Mouse (Mus musculus) liver, adult 2 months (tissue): ENCODE measurements around the gene Adam10. TPM values are rescaled to one million over a fixed set of nuclear protein-coding genes. Genes with fewer than 3 reads are reported as not detected.

Source experiments
- DNase-seq: peaks from one replicate; pipeline ENCODE4 v3.0.0-alpha.2; 2011; ENCODE audit warnings: low read depth, low spot score; ENCODE audit errors: extremely low read depth
- H3K27ac ChIP-seq: fragments of 200-500 bp; replicated peaks from 2 replicates; pipeline ENCODE4 v1.5.1; 2012; ENCODE audit warnings: low read depth, mild to moderate bottlenecking, control low read depth, inconsistent platforms, low read length; ENCODE audit not compliant: insufficient read depth
- H3K27me3 ChIP-seq: fragments of 200-500 bp; 2 replicates; pipeline ENCODE4 v1.6.1; 2012; ENCODE audit warnings: mild to moderate bottlenecking, moderate library complexity, low read length, inconsistent platforms; ENCODE audit not compliant: control insufficient read depth, insufficient read depth
- H3K36me3 ChIP-seq: fragments of 200-500 bp; 2 replicates; pipeline ENCODE4 v1.6.1; 2012; ENCODE audit warnings: low read length, inconsistent platforms; ENCODE audit not compliant: control insufficient read depth, insufficient read depth
- H3K4me1 ChIP-seq: fragments of 200-500 bp; 2 replicates; pipeline ENCODE4 v1.6.1; 2011; ENCODE audit warnings: low read length; ENCODE audit not compliant: control insufficient read depth, insufficient read depth
- H3K4me3 ChIP-seq: fragments of 200-500 bp; 2 replicates; pipeline ENCODE4 v1.5.1; 2011; ENCODE audit warnings: low read depth, mild to moderate bottlenecking, control low read depth, low read length, moderate library complexity; ENCODE audit not compliant: insufficient read depth
- H3K79me2 ChIP-seq: fragments of 200-500 bp; 2 replicates; pipeline ENCODE4 v1.6.1; 2012; ENCODE audit warnings: inconsistent platforms, mild to moderate bottlenecking, low read length, moderate library complexity; ENCODE audit not compliant: control insufficient read depth, insufficient read depth
- H3K9ac ChIP-seq: fragments of 200-500 bp; 2 replicates; pipeline ENCODE4 v1.6.1; 2012; ENCODE audit warnings: low read depth, mild to moderate bottlenecking, control low read depth, inconsistent platforms, low read length
- CTCF ChIP-seq: fragments of 200-500 bp; IDR thresholded peaks from 2 replicates; pipeline ENCODE4 v1.5.1; 2011; ENCODE audit warnings: low read depth, low read length, control low read depth
- POLR2A ChIP-seq: fragments of 200-500 bp; IDR thresholded peaks from 2 replicates; pipeline ENCODE4 v1.6.1; 2011; ENCODE audit warnings: low read length, control low read depth; ENCODE audit not compliant: insufficient read depth; ENCODE audit errors: extremely low read depth
- WGBS: fragments of 180-500 bp; shearing (Covaris S2); methylation state at CpG from one replicate; pipeline ENCODE4 v1.1.7; 2018; 5-methylcytosine and 5-hydroxymethylcytosine counted together
- polyA plus RNA-seq: library from polyadenylated mRNA; depleted of rRNA; stranded (reverse); fragments of >200 nt; gene quantifications from 2 replicates; pipeline ENCODE4 v1.2.3, GENCODE M21; 2012
- total RNA-seq: library from RNA; depleted of rRNA; stranded (reverse); fragments of >200 nt; gene quantifications from 2 replicates; pipeline ENCODE4 v1.2.3, GENCODE M21; 2014

Gene Adam10
- total and polyA plus RNA-seq, 2 experiments = 4.9 to 16.8 TPM

DNA sequence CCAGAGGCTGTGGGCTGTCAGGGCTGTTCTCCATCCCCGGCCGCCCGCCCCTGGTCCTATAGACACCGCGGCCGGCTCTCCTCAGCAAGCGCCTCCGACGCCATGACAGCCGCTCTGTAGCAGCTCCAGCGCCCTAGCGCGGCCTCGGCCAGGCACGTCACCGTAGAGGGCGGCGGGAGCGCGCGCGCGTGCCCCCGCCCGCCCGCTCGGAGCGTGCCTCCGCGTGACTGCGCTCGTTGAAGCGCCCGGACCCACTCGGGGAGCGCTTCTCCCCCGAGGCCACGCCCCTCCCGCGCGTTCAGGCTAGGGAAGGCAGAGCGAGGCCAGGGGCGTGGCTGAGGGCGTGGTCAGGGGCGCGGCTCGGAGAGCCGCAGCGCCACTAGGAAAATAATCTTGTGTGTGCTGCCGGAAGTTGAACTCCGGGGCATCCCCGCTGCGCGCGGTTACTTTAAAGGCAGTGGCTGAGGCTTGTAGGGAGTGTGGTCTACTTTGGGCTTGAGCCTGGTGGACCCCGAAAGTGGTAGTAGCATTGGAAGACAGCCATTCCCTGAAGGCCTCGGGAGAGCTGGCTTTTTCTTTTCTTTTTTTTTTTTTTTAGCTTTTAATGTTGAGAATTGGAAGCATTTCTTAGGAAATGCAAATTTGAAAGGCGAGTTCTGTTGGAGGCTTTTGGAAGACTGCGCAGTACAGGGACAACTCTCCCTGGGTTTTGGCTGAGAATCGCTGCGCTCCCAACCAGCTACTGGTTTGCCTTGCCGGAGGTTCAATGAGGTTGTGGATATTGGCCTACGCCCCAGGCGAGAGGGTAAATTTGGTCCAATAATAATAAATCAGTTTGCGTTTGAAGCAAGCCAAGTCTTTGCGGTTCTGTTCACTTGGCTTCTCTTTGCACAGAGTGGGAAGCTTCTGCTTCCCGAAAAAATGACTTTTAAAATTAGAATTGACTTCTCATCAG, 21.5 kb upstream of the Adam10 start, which contains the start of gene Mindy2:
Gene Mindy2 (minus strand): TSS at position 162 of the 955 bp plus-strand sequence.
- Histone ChIP-seq H3K79me2 (peaks cover 11% of the 10 kb centered on the region), H3K4me1 (peaks cover 17% of the 10 kb centered on the region), H3K9ac (peak within 1 kb of the TSS; percentile 97), H3K27ac (peak within 1 kb of the TSS; percentile 91), H3K36me3 (peaks cover 1% of the 10 kb centered on the region; the same call in 1 of the 2 replicates), H3K27me3 (no peaks in the 10 kb centered on the region), H3K4me3 (peak within 1 kb of the TSS; percentile 95)
- no peak for TF ChIP-seq CTCF
- peak; percentile 82; the same call in 1 of the 2 replicates for TF ChIP-seq POLR2A
- DNase-seq = peak; percentile 85
- WGBS = under 1% methylated on average over 67 of the region's 67 CpGs

DNA sequence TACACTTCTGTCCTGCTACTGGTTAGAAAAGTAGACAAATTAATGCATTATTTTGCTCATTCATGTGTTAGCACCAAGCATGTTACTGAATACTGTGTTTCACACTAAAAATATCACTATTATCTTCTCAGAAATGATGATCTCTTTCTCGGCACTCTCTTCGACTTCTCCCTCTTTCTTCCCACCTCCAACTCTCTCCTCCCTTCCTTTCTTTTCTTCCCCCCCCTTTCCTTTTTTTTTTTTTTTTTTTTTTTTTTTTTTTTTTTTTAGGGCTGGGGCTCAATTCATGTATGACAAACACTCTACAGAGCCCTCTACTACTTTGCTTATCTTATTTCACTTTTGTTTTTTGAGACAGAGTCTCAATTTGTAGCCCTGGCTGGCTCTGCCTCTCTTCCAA, 20.5 kb upstream of the Adam10 start:
- no peak for DNase-seq
- WGBS = 89% methylated on average over 2 of the region's 2 CpGs
- Histone ChIP-seq H3K4me1 (peaks cover 11% of the 10 kb centered on the region), H3K9ac (no peak overlapping the region), H3K79me2 (peaks cover 4% of the 10 kb centered on the region; the same call in 1 of the 2 replicates), H3K4me3 (no peak overlapping the region), H3K27ac (no peak overlapping the region), H3K36me3 (no peaks in the 10 kb centered on the region), H3K27me3 (no peaks in the 10 kb centered on the region)
- no peak for TF ChIP-seq CTCF
- no peak for TF ChIP-seq POLR2A

DNA sequence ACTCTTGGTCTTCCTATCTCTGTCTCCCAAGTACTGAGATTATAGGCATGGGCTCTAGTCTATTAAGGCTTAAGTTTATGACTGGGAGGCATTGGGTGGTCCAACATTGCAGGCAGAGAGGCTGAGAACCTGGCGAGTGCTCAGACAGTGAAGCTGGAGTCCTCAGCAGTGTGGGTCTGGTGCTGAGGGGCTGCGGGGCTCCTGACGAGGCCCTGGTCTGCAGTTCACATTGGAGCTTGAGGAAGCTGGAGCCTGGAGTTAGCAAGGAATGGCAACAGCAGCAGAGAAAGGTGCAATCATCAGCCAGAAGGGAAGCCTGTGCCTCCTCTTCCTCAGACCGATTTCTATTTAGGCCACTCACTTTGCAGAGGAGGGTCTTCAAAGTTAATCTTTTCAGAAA, 13.9 kb upstream of the Adam10 start:
- Histone ChIP-seq H3K4me3 (no peak overlapping the region), H3K4me1 (peaks cover 8% of the 10 kb centered on the region; the same call in 1 of the 2 replicates), H3K27me3 (no peaks in the 10 kb centered on the region), H3K9ac (no peak overlapping the region), H3K36me3 (no peaks in the 10 kb centered on the region), H3K27ac (no peak overlapping the region), H3K79me2 (no peaks in the 10 kb centered on the region)
- no peak for TF ChIP-seq CTCF
- TF ChIP-seq POLR2A = no peak
- no peak for DNase-seq
- 94% methylated on average over 4 of the region's 4 CpGs for WGBS

DNA sequence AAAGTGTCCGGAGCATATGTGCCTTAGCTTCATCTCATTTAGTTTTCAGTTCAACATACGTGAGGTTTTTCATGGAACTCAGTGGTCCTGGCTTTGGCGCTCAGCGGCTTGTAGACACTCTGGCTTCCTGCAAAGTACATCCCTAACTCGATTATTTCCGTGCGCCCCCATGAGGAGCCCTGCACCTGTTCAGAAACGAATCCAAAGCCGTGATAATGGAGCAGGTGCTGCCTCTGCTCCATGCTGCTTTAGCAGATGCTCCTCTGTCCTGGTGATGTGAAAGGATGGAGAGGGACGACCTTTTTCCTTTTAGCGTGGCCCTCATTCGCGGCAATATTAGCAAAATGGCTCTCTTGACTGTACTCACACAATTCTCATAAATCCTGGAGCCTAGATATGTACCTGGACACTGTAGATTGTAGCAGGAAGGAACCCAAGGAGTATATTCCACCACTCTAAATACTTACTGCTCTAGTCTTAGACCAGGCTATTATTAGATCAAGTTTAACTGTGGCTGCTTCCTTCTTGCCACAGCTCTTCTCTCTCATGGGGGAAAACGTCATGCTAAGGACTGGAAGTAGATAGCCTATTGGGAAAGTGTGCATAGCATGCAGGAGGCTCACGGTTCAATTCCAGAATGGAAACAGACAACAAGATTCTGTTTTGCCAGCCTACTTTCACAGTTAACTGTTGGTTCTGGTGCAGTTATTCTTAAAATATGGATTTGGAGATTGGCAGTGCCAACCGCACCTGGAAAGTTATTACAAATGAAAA, 13.2 kb upstream of the Adam10 start:
- 83% methylated on average over 16 of the region's 16 CpGs for WGBS
- H3K79me2 ChIP-seq = no peaks in the 10 kb centered on the region
- no peaks in the 10 kb centered on the region for H3K27me3 ChIP-seq
- no peak overlapping the region for H3K9ac ChIP-seq
- peaks cover 8% of the 10 kb centered on the region; the same call in 1 of the 2 replicates for H3K4me1 ChIP-seq
- H3K27ac ChIP-seq = no peak overlapping the region
- TF ChIP-seq POLR2A (no peak), CTCF (no peak)
- no peak overlapping the region for H3K4me3 ChIP-seq
- DNase-seq = no peak
- H3K36me3 ChIP-seq = no peaks in the 10 kb centered on the region

DNA sequence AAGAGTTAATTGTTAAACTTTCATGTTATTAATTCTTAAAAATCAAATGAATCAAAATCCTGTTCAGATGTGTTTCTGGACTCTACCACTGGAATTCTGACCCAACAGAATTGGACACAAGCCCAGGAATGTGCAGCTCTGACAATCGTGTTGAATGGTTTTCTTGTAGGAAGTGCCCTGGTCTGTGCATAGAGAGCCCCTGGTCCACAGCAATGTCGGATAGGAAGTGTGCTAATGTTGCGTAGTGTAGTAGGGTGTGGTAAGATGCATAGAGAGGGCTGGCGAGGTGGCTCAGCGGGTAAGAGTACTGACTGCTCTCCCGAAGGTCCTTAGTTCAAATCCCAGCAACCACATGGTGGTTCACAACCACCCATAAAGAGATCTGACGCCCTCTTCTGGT, 12.0 kb upstream of the Adam10 start:
- WGBS = 62% methylated on average over 7 of the region's 7 CpGs
- TF ChIP-seq CTCF (no peak), POLR2A (no peak)
- H3K27ac ChIP-seq = no peak overlapping the region
- H3K4me1 ChIP-seq = peaks cover 9% of the 10 kb centered on the region; the same call in 1 of the 2 replicates
- H3K9ac ChIP-seq = no peak overlapping the region
- no peak overlapping the region for H3K4me3 ChIP-seq
- DNase-seq = peak; percentile 70
- H3K79me2 ChIP-seq = no peaks in the 10 kb centered on the region
- H3K36me3 ChIP-seq = no peaks in the 10 kb centered on the region
- no peaks in the 10 kb centered on the region for H3K27me3 ChIP-seq
